Mouse (Mus musculus): ENCODE results near the gene Rab3a. TPM values are rescaled to one million over a fixed set of nuclear protein-coding genes. Genes with fewer than 3 reads are reported as not detected.

Gene Rab3a
- polyA plus RNA-seq, 1 experiment from 2014 or later: 17.1 TPM

DNA sequence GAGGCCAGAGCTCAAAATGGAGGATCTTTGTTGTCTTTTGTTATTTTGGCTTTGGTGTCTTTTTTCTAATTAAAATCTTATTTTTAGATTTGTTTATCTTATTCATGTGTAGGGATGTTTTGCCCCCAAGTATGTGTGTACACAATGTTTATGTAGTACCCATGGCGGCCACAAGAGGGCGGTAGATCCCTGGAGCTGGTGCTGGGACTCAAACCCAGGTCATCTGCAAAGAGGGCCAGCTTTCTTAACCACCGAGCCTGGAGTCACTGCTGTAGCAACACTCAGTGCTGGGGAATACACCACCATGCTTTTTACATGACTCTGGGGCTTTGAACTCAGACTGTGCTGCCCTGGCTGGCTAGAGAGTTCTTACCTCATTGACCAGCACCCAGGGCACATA, 8.9 kb downstream of the Rab3a start:
- Histone ChIP-seq H3K4me2 (no peak overlapping the region), H3K9ac (no peak overlapping the region), H3K36me3 (peaks cover 7% of the 10 kb centered on the region), H3K9me3 (no peaks in the 10 kb centered on the region), H3K27me3 (no peaks in the 10 kb centered on the region), H3K4me1 (peaks cover 50% of the 10 kb centered on the region), H3K4me3 (no peak overlapping the region), H3K27ac (0 out of 2 replicates have a peak overlapping the region, but pooled peaks have one; percentile 27)
- ATAC-seq (ENCODE audit: insufficient number of reproducible peaks, low FRiP score, low TSS enrichment, low read depth): no peak
- WGBS: 3% methylated on average over 3 of the region's 3 CpGs

DNA sequence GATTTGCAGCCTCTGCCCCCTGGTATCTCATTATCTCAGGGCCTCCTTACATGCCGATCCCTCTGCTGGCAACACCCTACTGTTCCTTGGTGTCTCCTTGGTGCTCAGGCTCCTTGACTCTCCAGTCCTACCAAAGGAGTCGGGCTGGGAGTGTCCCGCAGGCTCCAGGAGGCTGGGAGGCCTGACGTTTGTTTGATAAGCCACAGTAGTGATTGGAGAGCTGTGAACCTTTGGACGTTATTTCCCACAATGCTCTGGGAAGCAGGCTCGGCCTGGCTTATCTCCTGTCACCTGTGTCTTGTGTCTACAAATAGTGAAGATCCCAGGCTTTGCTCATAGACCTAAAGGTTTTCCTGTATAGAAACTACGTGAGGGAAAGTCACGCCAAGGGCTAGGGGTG, 9.5 kb downstream of the Rab3a start:
- no peak overlapping the region for H3K4me3 ChIP-seq
- ATAC-seq (ENCODE audit: insufficient number of reproducible peaks, low FRiP score, low TSS enrichment, low read depth): no peak
- no peaks in the 10 kb centered on the region for H3K27me3 ChIP-seq
- no peak overlapping the region for H3K4me2 ChIP-seq
- H3K9me3 ChIP-seq: no peaks in the 10 kb centered on the region
- 80% methylated on average over 8 of the region's 8 CpGs for WGBS
- H3K36me3 ChIP-seq: peaks cover 14% of the 10 kb centered on the region
- no peak overlapping the region for H3K27ac ChIP-seq
- H3K9ac ChIP-seq: no peak overlapping the region
- H3K4me1 ChIP-seq: peaks cover 44% of the 10 kb centered on the region

DNA sequence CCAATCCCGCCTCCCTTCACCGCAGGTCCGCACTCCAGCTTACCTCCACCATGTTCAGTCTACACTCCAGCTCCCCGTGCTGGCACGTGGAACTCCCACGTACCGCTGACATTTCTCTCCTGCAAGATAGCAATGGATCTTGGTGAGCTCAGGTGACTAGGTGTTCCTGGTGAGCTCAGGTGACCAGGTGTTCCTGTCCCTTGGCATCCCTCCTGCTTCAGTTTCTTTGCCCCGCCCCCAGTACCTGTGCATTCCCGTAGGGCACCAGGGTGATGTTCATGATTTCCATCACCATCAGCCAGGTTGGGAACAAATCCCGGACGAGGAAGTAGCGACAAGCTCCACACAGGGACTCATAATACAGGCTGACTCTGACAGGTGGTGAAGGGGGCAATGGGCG, 10.2 kb downstream of the Rab3a start:
- Histone ChIP-seq H3K9me3 (no peaks in the 10 kb centered on the region), H3K9ac (no peak overlapping the region), H3K4me1 (peaks cover 41% of the 10 kb centered on the region), H3K4me3 (no peak overlapping the region), H3K4me2 (no peak overlapping the region), H3K36me3 (peaks cover 19% of the 10 kb centered on the region), H3K27me3 (no peaks in the 10 kb centered on the region), H3K27ac (no peak overlapping the region)
- WGBS: 89% methylated on average over 13 of the region's 13 CpGs
- ATAC-seq (ENCODE audit: insufficient number of reproducible peaks, low FRiP score, low TSS enrichment, low read depth): no peak

DNA sequence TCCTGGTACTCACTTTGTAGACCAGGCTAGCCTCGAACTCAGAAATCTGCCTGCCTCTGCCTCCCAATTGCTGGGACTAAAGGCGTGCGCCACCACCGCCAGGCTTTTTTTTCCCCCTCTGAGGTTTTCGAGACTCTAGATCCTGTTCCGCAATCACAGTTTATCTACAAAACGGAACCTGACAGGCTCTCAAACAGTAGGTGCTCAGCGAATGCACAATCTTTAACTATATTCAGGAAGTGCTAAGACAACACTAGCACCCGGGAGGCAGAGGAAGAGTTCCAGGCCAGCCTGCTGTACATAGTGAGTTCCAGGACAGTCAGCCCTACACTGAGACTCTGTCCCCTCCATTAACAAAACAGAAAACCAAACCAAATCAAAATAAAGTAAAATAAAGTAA, 10.8 kb downstream of the Rab3a start:
- peaks cover 25% of the 10 kb centered on the region for H3K36me3 ChIP-seq

DNA sequence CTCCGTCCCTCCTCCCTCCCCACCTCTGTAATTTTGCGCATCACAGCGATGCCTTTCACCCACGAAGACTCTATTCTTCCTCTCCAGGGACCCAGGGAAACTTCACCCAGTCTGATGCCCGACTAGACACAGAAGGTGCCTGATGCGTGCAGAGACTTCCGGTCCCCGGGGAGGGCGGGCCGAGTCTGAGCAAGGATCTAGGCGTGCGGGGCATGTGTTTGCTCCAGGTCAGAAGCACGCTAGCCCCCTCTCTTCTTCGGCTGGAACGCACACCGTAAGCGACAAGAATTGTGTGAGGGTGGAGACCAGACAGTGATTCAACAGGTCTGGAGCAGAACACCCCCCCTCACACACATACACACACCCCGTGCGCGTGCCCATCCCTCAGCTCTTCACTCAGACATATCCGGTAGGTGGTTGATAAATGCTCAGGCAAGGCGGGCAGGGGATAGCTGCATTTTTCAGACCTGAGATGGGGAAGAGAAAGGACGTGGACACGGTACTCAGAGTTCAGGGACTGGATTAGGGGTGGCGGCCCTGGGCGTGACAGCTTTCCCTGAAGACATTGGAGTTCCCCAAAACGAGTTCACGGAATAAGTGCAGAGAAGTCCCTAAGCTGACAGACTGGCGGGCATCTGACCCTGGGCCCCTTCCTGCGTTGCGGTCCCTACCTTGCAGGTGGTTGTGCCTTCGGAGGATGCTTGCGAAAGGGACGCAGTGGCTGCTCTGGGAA, 11.5 kb downstream of the Rab3a start:
- Histone ChIP-seq H3K27ac (peak overlapping the region; percentile 34; the same call in 1 of the 2 replicates), H3K36me3 (peaks cover 32% of the 10 kb centered on the region), H3K4me3 (peak overlapping the region; percentile 44), H3K27me3 (no peaks in the 10 kb centered on the region), H3K9me3 (no peaks in the 10 kb centered on the region), H3K4me1 (peaks cover 32% of the 10 kb centered on the region), H3K4me2 (peak overlapping the region; percentile 88), H3K9ac (peak overlapping the region; percentile 39)
- WGBS: 2% methylated on average over 34 of the region's 34 CpGs
- ATAC-seq (ENCODE audit: insufficient number of reproducible peaks, low FRiP score, low TSS enrichment, low read depth): no peak

More for the DNA sequence above, 10.8 kb downstream of the Rab3a start:
- H3K27ac ChIP-seq: no peak overlapping the region
- 82% methylated on average over 9 of the region's 9 CpGs for WGBS
- peak overlapping the region; percentile 44 for H3K4me3 ChIP-seq
- peak overlapping the region; percentile 39 for H3K9ac ChIP-seq
- no peaks in the 10 kb centered on the region for H3K9me3 ChIP-seq
- peaks cover 36% of the 10 kb centered on the region for H3K4me1 ChIP-seq
- no peaks in the 10 kb centered on the region for H3K27me3 ChIP-seq
- H3K4me2 ChIP-seq: peak overlapping the region; percentile 88
- ATAC-seq (ENCODE audit: insufficient number of reproducible peaks, low FRiP score, low TSS enrichment, low read depth): no peak

DNA sequence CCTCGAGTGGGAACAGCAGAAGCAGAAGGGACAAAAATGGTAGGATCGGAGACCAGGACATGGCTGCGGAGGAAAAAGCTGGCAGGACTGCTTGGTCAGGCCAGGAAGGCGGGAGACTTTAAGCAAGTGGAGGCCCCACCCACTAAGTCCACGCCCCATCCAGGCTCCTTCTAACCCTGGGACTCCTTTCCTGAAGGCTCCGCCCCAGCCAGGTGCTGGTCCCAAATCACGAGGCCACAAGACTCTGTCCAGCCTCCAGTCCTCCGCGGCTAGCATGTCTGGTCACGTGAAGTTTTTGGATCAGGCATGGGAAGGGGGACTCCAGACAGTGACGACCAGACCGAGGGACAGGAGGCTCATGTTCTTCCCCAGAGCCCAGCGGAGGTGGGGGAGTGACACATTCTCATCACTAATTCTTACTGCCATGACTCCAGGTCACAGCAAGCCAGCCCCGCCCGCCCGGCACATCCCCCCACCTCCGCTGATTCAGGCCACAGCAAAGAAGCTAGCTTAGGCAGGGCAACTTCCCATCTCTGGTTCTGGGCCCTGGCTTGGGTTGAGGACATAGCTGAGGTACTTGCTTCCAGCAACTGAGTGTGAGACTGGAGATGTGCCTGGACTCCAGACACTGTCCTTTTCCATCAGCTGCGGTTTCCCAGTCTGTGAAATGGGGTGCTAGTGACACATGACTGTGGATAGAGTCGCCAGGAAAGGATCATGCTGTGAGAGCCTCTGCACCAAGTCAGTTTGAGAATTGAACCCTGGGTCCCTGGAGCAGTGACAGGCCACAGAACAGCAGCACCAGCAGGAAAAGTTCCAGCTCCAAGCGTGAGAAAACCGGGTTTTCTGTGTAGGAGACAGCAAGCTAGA, 12.3 kb downstream of the Rab3a start:
- Histone ChIP-seq H3K4me2 (peak overlapping the region; percentile 88), H3K27ac (peak overlapping the region; percentile 34; the same call in 1 of the 2 replicates), H3K36me3 (peaks cover 40% of the 10 kb centered on the region), H3K4me1 (peaks cover 28% of the 10 kb centered on the region), H3K9me3 (no peaks in the 10 kb centered on the region), H3K27me3 (no peaks in the 10 kb centered on the region), H3K9ac (peak overlapping the region; percentile 39), H3K4me3 (peak overlapping the region; percentile 44)
- peak; percentile 17; the same call in 1 of the 2 replicates for ATAC-seq (ENCODE audit: insufficient number of reproducible peaks, low FRiP score, low TSS enrichment, low read depth)
- WGBS: 8% methylated on average over 21 of the region's 21 CpGs

DNA sequence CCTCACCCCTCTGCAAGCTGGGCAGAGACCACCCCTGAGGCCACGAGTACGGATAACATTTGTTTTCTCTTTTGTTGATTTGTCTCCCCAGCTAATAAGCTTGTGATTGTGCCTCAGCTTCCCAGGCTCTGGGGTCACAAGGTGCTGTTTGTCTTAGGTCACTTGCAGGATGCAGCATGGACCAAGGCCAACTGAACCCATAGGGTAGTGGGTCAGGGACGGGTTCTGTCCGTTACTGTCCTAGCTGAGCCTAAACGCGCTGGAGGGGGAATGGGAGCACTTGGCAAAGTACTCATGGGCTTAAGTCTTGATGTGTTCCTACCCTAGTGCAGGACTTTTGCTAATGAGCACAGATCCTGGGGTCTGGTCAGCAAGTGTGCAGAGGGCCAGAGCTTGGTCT, 13.0 kb downstream of the Rab3a start:
- WGBS: 77% methylated on average over 6 of the region's 6 CpGs
- no peaks in the 10 kb centered on the region for H3K9me3 ChIP-seq
- no peaks in the 10 kb centered on the region for H3K27me3 ChIP-seq
- H3K27ac ChIP-seq: no peak overlapping the region
- H3K4me2 ChIP-seq: no peak overlapping the region
- no peak overlapping the region for H3K9ac ChIP-seq
- H3K4me1 ChIP-seq: peaks cover 35% of the 10 kb centered on the region
- H3K36me3 ChIP-seq: peaks cover 47% of the 10 kb centered on the region
- H3K4me3 ChIP-seq: no peak overlapping the region
- no peak for ATAC-seq (ENCODE audit: insufficient number of reproducible peaks, low FRiP score, low TSS enrichment, low read depth)

DNA sequence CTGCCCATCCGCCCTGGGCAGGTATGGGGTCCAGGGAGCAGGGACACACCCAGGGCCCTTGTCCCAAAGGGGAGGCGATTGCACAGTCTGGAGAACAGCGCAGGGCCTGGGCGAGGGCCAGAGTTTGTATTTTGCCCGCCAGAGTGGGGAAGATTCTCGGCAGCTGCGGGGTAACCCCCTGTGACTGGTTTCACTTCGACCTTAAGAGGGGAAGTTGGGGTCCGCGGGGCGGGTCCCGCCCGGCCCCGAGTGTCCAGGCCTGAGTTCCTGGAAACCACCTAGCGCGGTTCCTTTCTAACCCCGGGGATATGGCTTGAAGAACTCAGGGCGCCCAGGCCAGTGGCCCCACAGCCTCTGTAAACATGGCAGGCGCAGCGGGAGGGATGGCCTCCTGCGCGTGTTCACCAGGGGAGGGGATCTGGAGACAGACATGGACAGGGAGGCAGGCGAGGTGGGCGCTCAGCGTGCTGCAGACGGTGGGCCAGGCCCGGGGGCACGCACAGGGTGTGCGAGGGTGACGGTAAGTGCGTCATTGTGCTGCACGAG, 13.8 kb downstream of the Rab3a start:
- Histone ChIP-seq H3K4me3 (no peak overlapping the region), H3K36me3 (peaks cover 53% of the 10 kb centered on the region), H3K27ac (no peak overlapping the region), H3K9ac (no peak overlapping the region), H3K27me3 (no peaks in the 10 kb centered on the region), H3K4me2 (no peak overlapping the region), H3K9me3 (no peaks in the 10 kb centered on the region), H3K4me1 (peaks cover 43% of the 10 kb centered on the region)
- no peak for ATAC-seq (ENCODE audit: insufficient number of reproducible peaks, low FRiP score, low TSS enrichment, low read depth)
- 94% methylated on average over 32 of the region's 32 CpGs for WGBS

DNA sequence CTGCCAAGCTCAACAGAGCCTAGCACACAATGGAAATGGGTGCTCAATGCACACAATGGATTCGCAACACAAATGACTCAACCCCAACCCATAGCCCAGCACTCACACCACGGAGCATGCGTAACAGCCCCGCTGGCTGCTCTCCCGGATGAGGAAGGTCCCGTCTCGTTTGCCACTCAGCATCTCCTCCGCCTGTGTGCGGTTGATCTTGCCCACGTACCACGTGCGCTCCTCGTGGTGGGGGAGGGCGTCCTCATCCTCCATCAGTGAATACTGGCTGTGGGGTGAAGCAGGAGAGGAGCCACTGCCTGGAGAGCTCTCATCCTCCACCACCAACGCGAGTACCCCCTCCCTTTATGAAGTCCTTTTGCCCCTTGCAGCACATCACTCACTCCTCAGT, 14.5 kb downstream of the Rab3a start:
- 85% methylated on average over 16 of the region's 16 CpGs for WGBS
- no peaks in the 10 kb centered on the region for H3K27me3 ChIP-seq
- no peak overlapping the region for H3K9ac ChIP-seq
- peaks cover 55% of the 10 kb centered on the region for H3K36me3 ChIP-seq
- H3K4me3 ChIP-seq: no peak overlapping the region
- ATAC-seq (ENCODE audit: insufficient number of reproducible peaks, low FRiP score, low TSS enrichment, low read depth): no peak
- peaks cover 49% of the 10 kb centered on the region for H3K4me1 ChIP-seq
- no peak overlapping the region for H3K4me2 ChIP-seq
- H3K27ac ChIP-seq: no peak overlapping the region
- H3K9me3 ChIP-seq: no peaks in the 10 kb centered on the region

DNA sequence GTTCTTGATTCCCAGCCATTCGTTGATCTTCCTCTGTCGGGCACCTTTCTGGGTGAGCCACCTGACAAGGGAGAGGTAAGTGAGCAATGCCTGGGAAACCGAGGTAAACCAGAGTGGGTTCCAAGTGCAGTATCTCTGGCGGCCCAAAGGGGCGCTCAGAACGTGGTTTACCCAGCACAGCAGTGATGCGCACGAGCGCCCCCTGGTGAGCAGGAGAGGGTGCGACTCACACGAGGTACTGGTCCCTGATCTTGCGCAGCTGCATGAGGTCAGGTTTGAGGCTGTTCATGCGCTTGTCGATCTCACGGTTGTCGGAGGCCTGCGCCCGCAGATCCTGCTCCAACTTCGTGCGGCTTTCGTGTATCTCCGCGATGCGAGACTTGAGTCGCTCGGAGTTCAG, 14.9 kb downstream of the Rab3a start:
- H3K36me3 ChIP-seq: peaks cover 56% of the 10 kb centered on the region
- H3K27me3 ChIP-seq: no peaks in the 10 kb centered on the region
- 7% methylated on average over 26 of the region's 26 CpGs for WGBS
- no peak overlapping the region for H3K4me2 ChIP-seq
- no peaks in the 10 kb centered on the region for H3K9me3 ChIP-seq
- ATAC-seq (ENCODE audit: insufficient number of reproducible peaks, low FRiP score, low TSS enrichment, low read depth): peak; percentile 42; the same call in 1 of the 2 replicates
- H3K27ac ChIP-seq: no peak overlapping the region
- no peak overlapping the region for H3K4me3 ChIP-seq
- peaks cover 53% of the 10 kb centered on the region for H3K4me1 ChIP-seq
- no peak overlapping the region for H3K9ac ChIP-seq

DNA sequence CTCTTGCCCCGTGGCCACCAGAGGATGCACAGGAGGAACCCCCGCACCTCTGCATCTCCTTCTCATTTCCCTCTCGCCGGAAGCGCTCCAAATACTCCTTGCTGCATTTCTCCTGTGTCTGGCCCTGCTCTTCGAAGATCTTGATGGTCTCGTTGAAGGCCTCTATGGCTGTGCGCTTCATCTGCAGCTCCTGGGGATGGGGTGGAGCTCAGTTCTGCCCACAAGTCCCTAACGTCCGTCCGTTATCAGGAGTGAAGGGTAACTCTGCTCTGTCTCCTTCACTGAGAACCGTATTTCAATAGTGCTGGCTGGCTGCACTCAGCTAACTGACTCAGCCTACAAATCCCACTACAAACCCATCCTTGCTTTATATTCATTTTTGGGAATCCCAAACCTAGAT, 15.4 kb downstream of the Rab3a start:
- peaks cover 61% of the 10 kb centered on the region for H3K36me3 ChIP-seq
- H3K4me2 ChIP-seq: no peak overlapping the region
- H3K4me3 ChIP-seq: no peak overlapping the region
- ATAC-seq (ENCODE audit: insufficient number of reproducible peaks, low FRiP score, low TSS enrichment, low read depth): no peak
- H3K4me1 ChIP-seq: peaks cover 57% of the 10 kb centered on the region
- H3K9me3 ChIP-seq: no peaks in the 10 kb centered on the region
- no peak overlapping the region for H3K27ac ChIP-seq
- no peaks in the 10 kb centered on the region for H3K27me3 ChIP-seq
- 74% methylated on average over 12 of the region's 12 CpGs for WGBS
- H3K9ac ChIP-seq: no peak overlapping the region

DNA sequence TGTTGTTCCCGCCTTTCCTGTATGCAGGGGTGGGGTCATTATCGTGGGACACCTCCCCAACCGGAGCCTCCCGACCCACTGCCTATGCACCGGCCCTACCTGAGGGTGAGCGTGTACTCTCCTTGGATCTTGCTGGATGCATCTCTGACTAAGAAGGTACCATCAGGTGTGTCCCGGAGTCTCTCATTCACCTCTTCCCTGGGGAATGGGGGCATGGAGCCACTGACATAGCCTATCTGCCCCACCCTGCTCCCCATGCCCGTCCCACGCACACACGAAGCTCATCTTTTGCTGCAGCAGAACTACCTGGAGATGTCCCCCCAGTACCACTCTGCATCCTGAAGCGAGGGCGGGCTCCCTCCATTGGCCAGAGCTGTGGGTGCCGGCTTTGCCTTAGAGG, 16.3 kb downstream of the Rab3a start:
- Histone ChIP-seq H3K4me2 (no peak overlapping the region), H3K27me3 (no peaks in the 10 kb centered on the region), H3K27ac (no peak overlapping the region), H3K36me3 (peaks cover 63% of the 10 kb centered on the region), H3K9ac (no peak overlapping the region), H3K4me1 (peaks cover 61% of the 10 kb centered on the region), H3K9me3 (no peaks in the 10 kb centered on the region), H3K4me3 (no peak overlapping the region)
- 92% methylated on average over 13 of the region's 13 CpGs for WGBS
- ATAC-seq (ENCODE audit: insufficient number of reproducible peaks, low FRiP score, low TSS enrichment, low read depth): no peak
